Mouse (Mus musculus) splenic B cell, adult 2 months (primary cell): ENCODE measurements around the gene Atp8b2.

Experiments
- DNase-seq: peaks from one replicate; pipeline ENCODE4 v3.0.0-alpha.2; 2011; ENCODE audit warnings: low read depth, low spot score
- H3K27me3 ChIP-seq: 2 replicates; pipeline ENCODE4 v1.6.1; 2012; ENCODE audit warnings: mild to moderate bottlenecking, low read length, moderate library complexity, mixed read lengths; ENCODE audit not compliant: control insufficient read depth, poor library complexity, insufficient read depth, severe bottlenecking
- H3K36me3 ChIP-seq: 2 replicates; pipeline ENCODE4 v1.6.1; 2012; ENCODE audit warnings: mild to moderate bottlenecking, low read length, moderate library complexity, mixed read lengths; ENCODE audit not compliant: control insufficient read depth, poor library complexity, insufficient read depth, severe bottlenecking

The Atp8b2 gene

DNA sequence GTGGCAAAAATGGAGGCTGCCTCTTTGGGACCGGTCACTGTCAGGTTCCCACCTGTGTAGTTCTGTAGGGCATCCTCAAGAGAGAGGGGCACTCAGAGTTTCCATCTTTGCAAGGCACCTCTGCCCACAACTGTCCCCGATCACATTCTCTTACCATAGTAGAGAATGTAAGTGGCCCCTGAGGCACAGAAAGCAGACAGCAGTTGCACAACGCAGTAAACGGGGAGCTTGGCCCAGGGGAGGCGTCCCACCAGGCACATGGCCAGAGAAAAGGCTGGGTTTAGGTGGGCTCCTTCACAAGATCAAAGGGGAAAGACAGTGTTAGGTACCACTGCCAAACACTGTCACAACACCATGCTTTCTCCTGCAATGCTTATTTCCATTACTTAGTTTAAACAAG is 2.7 kb upstream of the Atp8b2 start:
- DNase-seq = no peak
- Histone ChIP-seq H3K27me3 (no peaks in the 10 kb centered on the region), H3K36me3 (no peaks in the 10 kb centered on the region)

DNA sequence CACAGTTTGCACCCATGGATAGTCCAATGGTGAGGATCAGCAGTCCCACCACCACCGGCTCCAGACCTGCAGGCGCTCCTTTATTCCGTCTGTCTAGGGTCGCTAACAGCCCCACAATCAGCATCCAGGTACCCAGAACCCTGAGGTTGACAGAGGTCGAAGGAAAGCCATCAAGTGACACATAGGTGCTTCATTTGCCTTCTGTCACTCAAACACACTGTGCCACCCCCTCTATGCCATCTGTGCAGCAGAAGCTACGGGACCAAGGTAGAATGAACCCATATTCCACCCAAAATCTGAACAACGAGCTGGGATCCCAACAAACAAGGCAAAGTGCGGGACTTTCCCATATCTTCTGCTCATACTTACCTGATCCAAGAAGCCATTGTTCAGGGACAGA is 2.2 kb upstream of the Atp8b2 start:
- Histone ChIP-seq H3K27me3 (no peaks in the 10 kb centered on the region), H3K36me3 (no peaks in the 10 kb centered on the region)
- DNase-seq = no peak

DNA sequence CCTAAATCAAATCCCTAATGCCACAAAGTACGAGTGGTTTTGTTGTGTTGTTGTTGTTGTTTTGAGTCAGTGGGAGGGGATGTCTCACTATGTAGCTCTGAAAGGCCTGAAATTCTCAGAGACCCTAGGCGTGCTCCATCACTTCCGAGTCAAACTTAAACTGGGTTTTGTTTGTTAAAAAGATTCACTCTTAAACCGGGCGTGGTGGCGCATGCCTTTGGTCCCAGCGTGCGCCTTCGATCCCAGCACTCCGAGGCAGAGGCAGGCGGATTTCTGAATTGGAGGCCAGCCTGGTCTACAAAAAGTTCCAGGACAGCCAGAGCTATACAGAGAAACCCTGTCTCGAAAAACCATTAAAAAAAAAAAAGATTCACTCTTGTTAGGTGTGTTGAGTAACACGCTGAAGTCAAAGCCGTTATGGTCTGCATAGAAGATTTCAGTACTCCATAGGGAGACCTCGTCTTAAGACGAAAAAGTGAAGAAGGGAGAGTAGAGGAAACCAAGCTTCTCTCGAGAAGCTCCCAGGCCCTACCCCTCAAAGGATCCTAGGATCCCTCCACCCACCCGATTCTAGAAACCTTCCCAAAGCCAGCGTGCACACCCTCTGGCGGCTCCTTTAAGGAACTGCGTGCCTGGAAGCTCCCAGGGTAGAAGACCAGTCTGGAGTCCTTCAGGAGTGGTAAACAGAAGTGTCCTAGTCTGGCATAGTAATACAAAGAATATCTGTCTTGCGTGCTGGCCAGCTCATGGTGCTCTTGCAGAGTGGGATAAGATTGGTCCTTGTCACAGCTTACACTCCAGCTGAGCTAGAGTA is 825 bp upstream of the Atp8b2 start:
- peak; percentile 59 for DNase-seq
- H3K36me3 ChIP-seq = no peaks in the 10 kb centered on the region
- no peaks in the 10 kb centered on the region for H3K27me3 ChIP-seq

DNA sequence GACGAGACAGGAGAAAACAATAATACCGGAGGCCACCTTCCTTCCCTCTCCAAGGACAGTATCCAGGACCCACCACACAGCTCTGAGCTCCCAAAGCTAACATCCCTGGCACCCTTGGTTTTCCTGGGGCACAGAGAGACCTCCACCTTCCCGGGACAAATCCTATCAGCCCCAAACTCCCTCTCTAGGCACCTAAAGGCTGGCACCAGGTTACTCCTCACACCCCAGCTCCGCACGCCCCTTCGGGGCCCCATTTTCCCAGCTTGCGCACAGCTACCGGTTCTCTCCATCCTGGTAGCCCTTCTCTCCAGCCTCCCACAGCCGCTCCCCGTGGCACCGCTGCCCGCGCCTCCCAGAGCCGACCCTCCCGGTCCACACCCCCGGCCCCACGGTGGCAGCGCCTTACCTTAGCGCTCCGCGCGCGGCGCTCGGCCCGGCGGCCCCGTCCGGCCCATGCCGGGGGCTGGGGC is 522 bp downstream of the Atp8b2 start:
- no peaks in the 10 kb centered on the region for H3K27me3 ChIP-seq
- no peak for DNase-seq
- peaks cover under 1% of the 10 kb centered on the region; the same call in 1 of the 2 replicates for H3K36me3 ChIP-seq

DNA sequence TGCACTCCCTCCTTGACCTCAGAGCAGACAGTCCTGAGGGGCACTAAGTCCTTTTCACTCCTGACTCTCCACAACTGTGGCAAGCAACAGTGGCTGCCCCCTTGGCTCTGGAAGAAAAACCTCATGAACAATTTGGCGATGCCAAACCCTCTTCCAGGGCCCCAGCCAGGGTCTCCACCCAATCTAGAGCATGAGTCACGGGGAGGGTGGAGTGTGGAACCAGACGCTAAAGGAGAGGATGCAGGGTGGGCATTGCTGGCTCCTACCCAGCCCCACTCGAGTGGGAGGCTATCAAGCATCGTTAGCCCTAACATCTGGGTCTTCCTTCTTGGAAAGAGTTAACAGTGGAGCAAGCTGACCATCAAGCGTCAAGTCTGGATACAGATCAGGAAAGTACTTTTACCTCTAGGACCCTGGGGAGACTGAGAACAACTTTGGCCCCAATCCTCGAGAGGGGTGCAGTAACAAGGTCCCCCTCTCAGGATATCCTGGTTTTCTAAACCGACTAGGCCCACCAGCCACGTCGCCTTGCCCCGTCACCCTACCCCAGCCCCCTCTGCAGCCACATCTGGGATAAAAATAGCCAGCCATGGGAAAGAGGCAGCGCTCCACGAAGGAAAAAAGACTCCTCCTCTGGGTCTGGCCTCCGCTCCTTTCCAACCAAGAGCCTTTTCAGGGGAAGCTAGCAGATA is 1.1 kb downstream of the Atp8b2 start:
- Histone ChIP-seq H3K27me3 (no peaks in the 10 kb centered on the region), H3K36me3 (peaks cover 1% of the 10 kb centered on the region; the same call in 1 of the 2 replicates)
- no peak for DNase-seq

DNA sequence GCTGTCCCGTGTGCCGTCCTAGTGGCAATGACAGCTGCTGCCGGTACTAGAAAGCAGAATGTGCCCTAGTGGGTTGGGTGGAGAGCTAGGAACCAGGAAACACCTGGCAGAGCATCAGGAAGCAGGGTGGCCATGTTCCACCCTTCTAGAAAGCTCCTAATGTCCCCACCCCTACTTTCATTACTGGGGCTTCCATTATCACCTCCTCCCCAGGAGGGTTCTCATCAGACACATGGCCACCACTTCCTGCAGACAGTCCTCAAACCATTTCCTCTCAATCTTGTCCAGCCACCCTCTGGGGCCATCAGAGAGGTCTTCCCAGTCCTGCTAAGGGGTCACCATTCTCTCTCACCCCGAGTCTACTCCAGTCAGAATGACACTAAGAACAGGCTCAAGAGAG is 1.9 kb downstream of the Atp8b2 start:
- H3K36me3 ChIP-seq = peaks cover 1% of the 10 kb centered on the region; the same call in 1 of the 2 replicates
- peak; percentile 57 for DNase-seq
- H3K27me3 ChIP-seq = no peaks in the 10 kb centered on the region

DNA sequence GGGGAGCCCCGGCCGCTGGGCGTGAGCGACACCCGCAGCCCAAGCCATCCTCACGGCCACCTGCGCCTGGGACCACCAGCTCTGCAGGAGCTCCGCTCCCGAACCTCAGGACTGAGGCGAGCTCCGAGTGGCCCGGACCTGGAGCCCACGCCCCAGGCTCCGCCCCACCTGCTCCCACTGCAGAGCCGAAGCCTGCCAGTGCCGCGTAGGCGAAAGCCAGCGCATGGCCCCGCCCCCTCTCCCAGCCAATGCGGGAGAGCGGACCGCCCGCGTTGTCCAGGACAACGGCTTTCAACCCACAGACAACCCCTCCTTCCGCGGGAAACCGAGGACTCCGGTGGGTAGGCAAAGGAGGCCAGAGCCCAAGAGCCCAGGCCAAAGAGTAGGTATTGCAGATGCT is 2.8 kb downstream of the Atp8b2 start:
- Histone ChIP-seq H3K27me3 (no peaks in the 10 kb centered on the region), H3K36me3 (peaks cover 1% of the 10 kb centered on the region)
- peak; percentile 88 for DNase-seq

DNA sequence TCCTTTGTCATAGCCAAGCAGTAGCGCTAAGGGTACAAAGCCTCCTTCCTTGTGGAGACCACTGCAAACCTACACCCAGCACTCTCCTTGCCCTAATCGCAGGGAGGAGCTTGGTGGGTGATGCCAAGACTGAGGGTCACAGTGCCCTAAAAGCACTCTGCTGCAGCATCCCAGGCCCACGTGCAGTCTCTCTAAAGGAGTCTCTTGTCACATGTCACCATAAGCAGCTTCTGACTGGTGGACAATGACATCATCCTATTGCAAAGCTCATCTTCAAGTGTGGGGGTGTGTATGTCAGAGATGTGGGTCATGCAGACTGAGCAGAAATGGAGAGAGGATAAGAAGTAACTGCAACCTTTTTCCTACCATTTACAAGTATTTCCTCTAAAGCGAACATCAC is 3.9 kb downstream of the Atp8b2 start:
- no peaks in the 10 kb centered on the region for H3K27me3 ChIP-seq
- no peak for DNase-seq
- H3K36me3 ChIP-seq = peaks cover 1% of the 10 kb centered on the region

DNA sequence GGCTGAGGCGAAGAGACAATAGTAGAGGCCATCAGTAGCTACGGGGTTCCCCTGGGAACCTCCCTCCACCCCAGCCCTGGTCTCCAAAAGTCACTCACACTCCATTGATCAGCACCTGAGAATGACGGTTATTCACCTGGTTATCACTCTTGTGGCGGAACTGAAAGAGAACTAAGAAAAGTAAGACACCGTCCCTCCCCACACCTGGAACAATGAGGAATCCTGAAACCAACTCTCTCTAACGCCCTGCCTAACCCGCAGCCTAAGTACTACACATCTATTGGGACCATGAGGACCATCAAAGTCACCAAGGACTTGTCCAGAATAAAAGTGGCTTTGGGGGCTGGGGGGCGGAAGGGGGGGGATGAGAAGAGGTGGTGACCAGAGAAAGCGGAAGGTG is 5.4 kb downstream of the Atp8b2 start:
- peaks cover 3% of the 10 kb centered on the region for H3K36me3 ChIP-seq
- DNase-seq = no peak
- H3K27me3 ChIP-seq = no peaks in the 10 kb centered on the region

DNA sequence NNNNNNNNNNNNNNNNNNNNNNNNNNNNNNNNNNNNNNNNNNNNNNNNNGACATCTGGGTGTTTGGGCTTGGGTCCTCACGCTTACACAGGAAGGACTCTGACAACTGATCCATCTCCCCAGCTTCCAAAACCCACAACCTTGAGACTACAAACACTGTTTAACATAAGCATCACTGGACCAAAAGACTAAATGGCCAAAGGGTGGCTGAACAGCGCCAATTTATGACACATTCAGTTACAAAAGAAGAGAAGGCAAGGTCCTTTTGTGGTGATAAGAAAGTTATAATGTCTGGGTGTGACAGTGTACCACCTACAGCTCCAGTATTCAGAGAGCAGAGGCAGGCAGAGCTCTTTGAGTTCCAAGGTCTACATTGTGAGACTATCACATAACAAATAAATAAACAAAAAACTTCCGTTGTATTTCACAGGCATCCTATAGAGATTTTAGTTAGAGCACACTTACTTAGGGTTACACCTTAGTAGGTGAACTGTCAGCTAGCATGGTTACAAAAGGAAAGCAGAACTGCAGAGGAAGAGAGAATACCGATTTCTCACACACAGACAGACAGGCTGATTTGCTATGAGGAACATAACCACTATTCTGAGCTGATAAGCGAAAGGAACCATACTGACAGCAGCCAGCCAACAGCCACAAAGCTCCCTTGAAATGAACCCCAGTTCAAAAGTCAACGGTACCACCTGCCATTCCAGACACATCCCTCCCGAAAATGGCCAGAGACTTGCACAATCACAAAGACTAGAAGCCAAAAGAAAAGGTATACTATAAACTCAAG is 6.9 kb downstream of the Atp8b2 start:
- Histone ChIP-seq H3K36me3 (peaks cover 5% of the 10 kb centered on the region), H3K27me3 (no peaks in the 10 kb centered on the region)
- DNase-seq = no peak

DNA sequence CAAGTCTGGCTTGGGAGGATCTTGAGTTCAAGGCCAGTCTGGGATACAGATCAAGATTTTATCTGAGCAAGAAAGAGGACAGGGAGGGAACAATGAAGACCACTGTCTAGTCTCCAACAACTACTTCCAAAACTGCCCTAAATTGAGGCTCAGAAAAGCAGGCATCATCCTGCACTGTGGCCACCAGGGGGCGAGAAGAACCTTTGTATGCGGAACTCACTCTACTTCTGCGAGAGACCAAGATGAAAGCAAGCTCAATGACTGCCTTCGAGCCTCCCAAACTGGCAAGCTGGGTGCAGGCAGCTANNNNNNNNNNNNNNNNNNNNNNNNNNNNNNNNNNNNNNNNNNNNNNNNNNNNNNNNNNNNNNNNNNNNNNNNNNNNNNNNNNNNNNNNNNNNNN is 9.9 kb downstream of the Atp8b2 start:
- Histone ChIP-seq H3K27me3 (no peaks in the 10 kb centered on the region), H3K36me3 (peaks cover 5% of the 10 kb centered on the region)
- DNase-seq = peak; percentile 88

DNA sequence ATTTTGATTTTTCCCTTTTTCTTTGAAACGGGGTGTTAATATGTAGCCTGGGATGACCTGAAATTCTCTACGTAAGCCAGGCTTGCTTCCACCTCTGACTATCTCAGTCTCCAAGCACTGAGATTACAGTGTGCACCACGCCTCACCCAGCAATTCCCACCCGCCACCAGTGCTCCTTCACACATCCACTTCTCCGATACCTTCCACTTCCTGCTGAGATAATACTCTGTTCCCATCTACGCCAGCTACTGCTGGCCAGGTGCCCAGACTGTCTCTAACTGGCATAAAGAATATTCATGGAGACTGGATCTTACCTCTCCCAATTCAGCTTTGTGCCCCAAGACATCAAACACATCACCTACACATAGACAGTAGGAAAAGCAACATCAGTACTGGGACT is 14.7 kb downstream of the Atp8b2 start:
- peaks cover 10% of the 10 kb centered on the region for H3K36me3 ChIP-seq
- DNase-seq = no peak
- no peaks in the 10 kb centered on the region for H3K27me3 ChIP-seq

DNA sequence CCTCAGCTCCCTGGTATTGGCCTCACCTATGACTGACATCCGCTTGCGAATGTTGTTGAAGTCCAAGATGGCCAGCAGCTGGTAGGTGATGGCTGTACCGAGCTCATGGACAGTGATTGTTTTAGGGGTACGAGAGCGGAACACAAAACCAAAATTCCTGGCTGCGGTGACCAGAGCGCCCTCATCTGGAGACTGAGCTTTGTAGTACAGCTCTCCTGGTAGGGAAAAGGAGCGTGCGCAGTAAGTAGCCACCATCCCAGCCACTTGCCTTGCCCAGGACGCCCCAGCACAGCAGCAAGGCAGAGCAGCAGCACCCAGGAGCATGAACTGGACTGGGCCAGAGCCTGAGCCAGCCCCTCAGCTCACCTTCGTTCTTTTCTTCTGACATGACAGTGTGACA is 15.3 kb downstream of the Atp8b2 start:
- no peak for DNase-seq
- H3K36me3 ChIP-seq = peaks cover 10% of the 10 kb centered on the region
- H3K27me3 ChIP-seq = no peaks in the 10 kb centered on the region

DNA sequence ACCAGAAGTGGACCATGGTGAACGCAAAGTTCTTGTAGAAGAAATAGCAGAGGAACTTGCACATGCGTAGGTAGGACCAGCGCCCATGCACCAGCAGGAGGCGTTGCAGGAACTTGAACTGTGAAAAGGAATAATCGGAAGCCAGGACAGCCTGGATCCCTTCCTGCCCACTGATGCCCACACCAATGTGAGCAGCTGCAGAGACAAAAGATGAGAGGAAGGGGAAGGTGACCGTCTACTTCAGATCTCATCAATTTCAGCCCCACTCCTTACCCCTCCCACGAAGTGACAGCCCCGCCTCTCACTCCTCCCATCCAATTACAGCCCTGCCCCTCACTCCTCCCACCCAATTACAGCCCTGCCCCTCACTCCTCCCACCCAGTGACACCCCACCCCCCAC is 18.3 kb downstream of the Atp8b2 start:
- Histone ChIP-seq H3K27me3 (no peaks in the 10 kb centered on the region), H3K36me3 (peaks cover 12% of the 10 kb centered on the region)
- no peak for DNase-seq

DNA sequence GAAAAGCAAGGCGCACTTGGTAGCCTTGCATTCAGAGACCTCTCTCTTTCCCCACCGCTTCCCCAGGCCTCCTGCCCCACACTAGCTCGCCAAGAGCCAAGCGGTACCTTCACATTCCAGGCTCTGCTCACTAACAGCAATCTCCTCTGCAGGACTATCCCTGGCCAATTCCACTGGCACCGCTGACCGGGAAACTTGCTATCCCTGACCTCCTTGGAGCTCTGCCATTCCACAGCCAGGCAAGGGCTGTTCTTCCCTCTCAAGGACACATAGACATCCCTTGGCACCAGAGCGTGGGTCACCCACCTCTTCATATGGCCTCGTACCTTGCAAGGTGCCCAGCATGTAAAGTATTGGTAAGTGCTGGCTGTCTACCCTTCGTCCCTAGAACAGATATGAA is 20.4 kb downstream of the Atp8b2 start:
- no peak for DNase-seq
- peaks cover 14% of the 10 kb centered on the region for H3K36me3 ChIP-seq
- no peaks in the 10 kb centered on the region for H3K27me3 ChIP-seq
